Comparison of ENCODE assay signal across 11 mouse cellular contexts in genomic region chr6:91721215-91721701, GRCm38 (mm10). TPM values are rescaled to one million over a fixed set of nuclear protein-coding genes. Genes with fewer than 3 reads are reported as not detected.
DNase-seq lines count a peak whose midpoint lies in the region; ATAC-seq and TF ChIP-seq lines count a peak whose summit lies in the region.
"Had no signal": no experiment of that assay in that cellular context is flagged by ENCODE, and none has a peak within 500 bp of the region (broad histone marks: within the 10 kb centered on the region; RNA-seq: fewer than 3 reads in every experiment).

No protein-coding gene starts in this region.

- no peak for ATAC-seq in midbrain, embryonic 14.5 days (ENCODE audit: low FRiP score, low TSS enrichment)
- no peak for ATAC-seq in liver, embryonic 11.5 days (replicated peaks; ENCODE audit: low FRiP score)

- H3K27me3 ChIP-seq in kidney, adult 2 months (replicated peaks; ENCODE audit: control insufficient read depth, insufficient read depth, low read length), result no peaks in the 10 kb centered on the region
- H3K27me3 ChIP-seq in midbrain, embryonic 14.5 days (ENCODE audit: control insufficient read depth, insufficient read depth, low read length), result no peaks in the 10 kb centered on the region
- no peaks in the 10 kb centered on the region for H3K27me3 ChIP-seq in liver, embryonic 11.5 days (replicated peaks; ENCODE audit: control insufficient read depth, insufficient read depth, low read length)
- H3K27me3 ChIP-seq: CH12.LX; stomach, embryonic 15.5 days had no signal

- H3K27ac ChIP-seq in kidney, adult 2 months (ENCODE audit: insufficient read depth, low read depth, low read length), result no peak overlapping the region
- peak overlapping the region; percentile 72 for H3K27ac ChIP-seq in midbrain, embryonic 14.5 days (replicated peaks; ENCODE audit: low read depth, low read length)
- H3K27ac ChIP-seq in liver, embryonic 11.5 days (ENCODE audit: low read depth, low read length), result no peak overlapping the region
- H3K27ac ChIP-seq: stomach, embryonic 15.5 days had no signal

- peak; percentile 83 for DNase-seq in kidney, adult 2 months
- no peak for DNase-seq in kidney, postnatal 10 days
- DNase-seq in heart, adult 9 months (ENCODE audit: low spot score in 2 of 2), result peak; percentile 82 to 91
- peak; percentile 48 to 67 for DNase-seq in kidney, adult 8-10 months
- no peak for DNase-seq in midbrain, embryonic 14.5 days
- DNase-seq in urinary bladder, postnatal 10 days (ENCODE audit: low spot score), result no peak
- DNase-seq in thymus, postnatal 10 days (ENCODE audit: low spot score in 2 of 2), result no peak
- DNase-seq in liver, embryonic 11.5 days (ENCODE audit: low spot score), result no peak
- DNase-seq: layer of hippocampus, postnatal 36 days had no signal

- no peak for TF ChIP-seq POLR2A in kidney, adult 2 months (IDR thresholded peaks at IDR 0.05; ENCODE audit: low read depth, low read length)

- H3K36me3 ChIP-seq in kidney, adult 2 months (ENCODE audit: control insufficient read depth, insufficient read depth, low read length), result peaks cover 8% of the 10 kb centered on the region
- peaks cover 44% of the 10 kb centered on the region for H3K36me3 ChIP-seq in midbrain, embryonic 14.5 days (ENCODE audit: control insufficient read depth, insufficient read depth, low read length)
- peaks cover 17% of the 10 kb centered on the region for H3K36me3 ChIP-seq in liver, embryonic 11.5 days (ENCODE audit: control insufficient read depth, insufficient read depth, low read length)

- WGBS in kidney, adult 2 months, result 57% methylated on average over 12 of the region's 12 CpGs
- 25% methylated on average over 12 of the region's 12 CpGs for WGBS in midbrain, embryonic 14.5 days
- 50% methylated on average over 12 of the region's 12 CpGs for WGBS in liver, embryonic 11.5 days

- no peak overlapping the region for H3K4me2 ChIP-seq in midbrain, embryonic 14.5 days (ENCODE audit: low read length)
- no peak overlapping the region for H3K4me2 ChIP-seq in liver, embryonic 11.5 days
- H3K4me2 ChIP-seq: stomach, embryonic 15.5 days had no signal

- H3K4me3 ChIP-seq in kidney, adult 2 months (ENCODE audit: insufficient read depth, low read depth, low read length), result no peak overlapping the region
- no peak overlapping the region for H3K4me3 ChIP-seq in midbrain, embryonic 14.5 days (replicated peaks; ENCODE audit: low read depth, low read length)
- H3K4me3 ChIP-seq in liver, embryonic 11.5 days (ENCODE audit: low read depth, low read length), result no peak overlapping the region
- H3K4me3 ChIP-seq: stomach, embryonic 15.5 days had no signal

- TF ChIP-seq CTCF in kidney, adult 2 months (conservative IDR thresholded peaks at IDR 0.05; ENCODE audit: insufficient read depth, insufficient read length, low read depth, low read length), result no peak

- H3K9ac ChIP-seq in midbrain, embryonic 14.5 days (replicated peaks; ENCODE audit: low read length), result no peak overlapping the region; the same call in 1 of the 2 replicates
- no peak overlapping the region for H3K9ac ChIP-seq in liver, embryonic 11.5 days (ENCODE audit: low read depth, low read length)
- H3K9ac ChIP-seq: stomach, embryonic 15.5 days had no signal

- peaks cover 37% of the 10 kb centered on the region for H3K4me1 ChIP-seq in kidney, adult 2 months (ENCODE audit: control insufficient read depth, insufficient read depth, low read length)
- H3K4me1 ChIP-seq in midbrain, embryonic 14.5 days (ENCODE audit: control insufficient read depth, insufficient read depth, low read length), result peaks cover 41% of the 10 kb centered on the region
- peaks cover 26% of the 10 kb centered on the region for H3K4me1 ChIP-seq in liver, embryonic 11.5 days (replicated peaks; ENCODE audit: control insufficient read depth, insufficient read depth, low read length)

- H3K9me3 ChIP-seq in midbrain, embryonic 14.5 days (ENCODE audit: control insufficient read depth, low read length), result no peaks in the 10 kb centered on the region
- H3K9me3 ChIP-seq in liver, embryonic 11.5 days (ENCODE audit: control insufficient read depth, low read length), result no peaks in the 10 kb centered on the region
- H3K9me3 ChIP-seq: stomach, embryonic 15.5 days had no signal

RNA-seq across cellular contexts. Expression of gene Slc6a6, which starts 37.4 kb away (rescaled TPM):
- 277 and 336 TPM in 2 replicates for polyA plus RNA-seq in kidney, adult 2 months (2012; rRNA removed)
- polyA plus RNA-seq in midbrain, embryonic 14.5 days (2014; fragmentation: Nextera tagmentation; extraction: Ambion mirVana), result 94.1 and 94.3 TPM in 2 replicates
- 30.3 and 33.2 TPM in 2 replicates for polyA plus RNA-seq in liver, embryonic 11.5 days (2014; fragmentation: Nextera tagmentation; extraction: Ambion mirVana)

Comparison
In these comparisons a context has a peak if more than half of its experiments do, and no peak if none do; other contexts are left out.
1. DNase-seq: peak in kidney, adult 2 months (single experiment), heart, adult 9 months (2 of 2) and kidney, adult 8-10 months (2 of 2); none in kidney, postnatal 10 days (single experiment), midbrain, embryonic 14.5 days (single experiment), urinary bladder, postnatal 10 days (single experiment), thymus, postnatal 10 days (0 of 2) and liver, embryonic 11.5 days (single experiment).